Mouse (Mus musculus): ENCODE data around the gene Zbtb14.

GRCm38 (mm10) chr17:69439571-69440480, 57.0 kb downstream of the Zbtb14 start:
- no peak for TF ChIP-seq CTCF (IDR thresholded peaks at IDR 0.05; ENCODE audit: control insufficient read depth, insufficient read depth, low read length)
- no peak for TF ChIP-seq POLR2A (IDR thresholded peaks at IDR 0.05; ENCODE audit: borderline replicate concordance, control insufficient read depth, low read depth, low read length)

All from bone marrow, adult 2 months (tissue).